Mouse (Mus musculus) cortical plate, adult 2 months (tissue): ENCODE results near the gene Ddc.

ENCODE experiments used
- CTCF ChIP-seq: fragments of 200-500 bp; IDR thresholded peaks from 2 replicates; pipeline ENCODE4 v1.5.1; 2011; ENCODE audit warnings: mild to moderate bottlenecking, control low read depth, low read length; ENCODE audit not compliant: insufficient read depth; ENCODE audit errors: extremely low read depth
- POLR2A ChIP-seq: fragments of 200-500 bp; IDR thresholded peaks from 2 replicates; pipeline ENCODE4 v1.6.1; 2011; ENCODE audit warnings: mild to moderate bottlenecking, low read length, control low read depth; ENCODE audit not compliant: insufficient read depth; ENCODE audit errors: extremely low read depth

GRCm38 (mm10) chr11:11890139-11890741 is 7.7 kb downstream of the Ddc start:
- TF ChIP-seq POLR2A (no peak), CTCF (no peak)
